Mouse (Mus musculus): Measurements from ENCODE around the gene Abcf1. TPM values are rescaled to one million over a fixed set of nuclear protein-coding genes. Genes with fewer than 3 reads are reported as not detected.
"Not testable (repeated sequence)": the region's sequence is repeated elsewhere in the genome, so short reads cannot be mapped to it uniquely, and the experiment has no call there.

The Abcf1 gene
- 100 to 1,000 TPM; 122 to 174 TPM for polyA plus RNA-seq (2017; shearing (Covaris generic))

GRCm38 (mm10) chr17:35969418-35970389, at the start of gene Abcf1:
Gene Abcf1 (minus strand): TSS chr17:35969761.
- peak; percentile 94 for ATAC-seq

GRCm38 (mm10) chr17:36018979-36019378, 49.4 kb upstream of the Abcf1 start:
- no peak for ATAC-seq

- ATAC-seq = no peak
These were observed 47.5 kb upstream of the Abcf1 start for GRCm38 (mm10) chr17:36017046-36017445.

GRCm38 (mm10) chr17:36014977-36015376, 45.4 kb upstream of the Abcf1 start:
- ATAC-seq = no peak

- not testable (repeated sequence) for ATAC-seq
These were observed 34.8 kb upstream of the Abcf1 start for GRCm38 (mm10) chr17:36004409-36004808.

- no peak for ATAC-seq
These were observed 33.8 kb upstream of the Abcf1 start for GRCm38 (mm10) chr17:36003331-36003730.

- ATAC-seq = peak; percentile 7
These were observed 32.4 kb upstream of the Abcf1 start for GRCm38 (mm10) chr17:36001966-36002365.

GRCm38 (mm10) chr17:36001121-36001897, 31.7 kb upstream of the Abcf1 start:
- peak; percentile 35 for ATAC-seq

- ATAC-seq = no peak
These were observed 30.8 kb upstream of the Abcf1 start for GRCm38 (mm10) chr17:36000349-36000748.

GRCm38 (mm10) chr17:35999356-35999755, 29.8 kb upstream of the Abcf1 start:
- ATAC-seq = peak; percentile 69

- ATAC-seq = no peak
These were observed 29.2 kb upstream of the Abcf1 start for GRCm38 (mm10) chr17:35998545-35999305.

GRCm38 (mm10) chr17:35997713-35998510, 28.4 kb upstream of the Abcf1 start:
- ATAC-seq = no peak

- ATAC-seq = peak; percentile 55
These were observed 27.4 kb upstream of the Abcf1 start for GRCm38 (mm10) chr17:35996949-35997348.

- ATAC-seq = no peak
These were observed 25.3 kb upstream of the Abcf1 start for GRCm38 (mm10) chr17:35994879-35995240.

GRCm38 (mm10) chr17:35994175-35994878, 24.8 kb upstream of the Abcf1 start:
- ATAC-seq = peak; percentile 22

- ATAC-seq = peak; percentile 63
These were observed 24.1 kb upstream of the Abcf1 start for GRCm38 (mm10) chr17:35993675-35994074.

GRCm38 (mm10) chr17:35991781-35992180, 22.2 kb upstream of the Abcf1 start:
- ATAC-seq = no peak

GRCm38 (mm10) chr17:35981776-35982175, 12.2 kb upstream of the Abcf1 start:
- no peak for ATAC-seq

GRCm38 (mm10) chr17:35980363-35980754, 10.8 kb upstream of the Abcf1 start:
- no peak for ATAC-seq

GRCm38 (mm10) chr17:35979401-35980362, 10.1 kb upstream of the Abcf1 start, which contains the start of the genes Gnl1 and Prr3:
Gene Gnl1 (plus strand): TSS chr17:35979851.
Gene Prr3 (minus strand): TSS chr17:35980236.
- ATAC-seq = peak; percentile 70
